Mouse (Mus musculus): ENCODE measurements at regions not wholly inside any gene's neighbourhood (a gene's known extent, or its start where the extent isn't known, plus 50 kb on each side); places are given as distances from the start of the nearest gene placed in this dataset.

DNA sequence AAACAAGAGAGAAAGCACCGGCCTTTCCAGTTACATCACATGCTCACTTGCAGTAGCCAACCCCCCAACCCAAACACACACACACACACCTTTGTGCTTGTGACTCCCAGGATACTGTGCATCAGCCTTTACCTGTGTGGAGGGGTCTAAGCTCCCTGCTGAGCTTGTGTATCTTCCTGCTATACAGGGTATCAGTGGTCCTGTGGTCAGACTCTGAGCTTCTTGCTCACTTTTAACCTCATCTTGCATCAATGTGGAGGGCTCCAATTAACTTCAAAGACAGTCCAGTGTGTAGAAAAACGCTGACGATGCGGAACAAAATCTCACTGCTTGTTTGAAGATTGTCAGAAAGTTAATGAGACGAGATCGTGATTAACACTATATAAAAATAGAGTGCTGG is 71.4 kb upstream of the Gypa start:
- Histone ChIP-seq H3K27ac (ENCODE audit: low read depth, low read length) (no peak overlapping the region), H3K27me3 (ENCODE audit: control insufficient read depth, insufficient read depth, low read length) (no peaks in the 10 kb centered on the region), H3K36me3 (ENCODE audit: control insufficient read depth, insufficient read depth, low read length) (no peaks in the 10 kb centered on the region), H3K4me2 (no peak overlapping the region), H3K4me1 (ENCODE audit: control insufficient read depth, insufficient read depth, low read length) (no peaks in the 10 kb centered on the region), H3K4me3 (ENCODE audit: low read depth, low read length) (no peak overlapping the region), H3K9ac (ENCODE audit: low read length) (no peak overlapping the region), H3K9me3 (ENCODE audit: control insufficient read depth, low read length) (no peaks in the 10 kb centered on the region)
- 90% methylated on average over 6 of the region's 6 CpGs for WGBS
- DNase-seq (ENCODE audit: low spot score, missing footprints) (no peak), ATAC-seq (ENCODE audit: low FRiP score) (no peak)

DNA sequence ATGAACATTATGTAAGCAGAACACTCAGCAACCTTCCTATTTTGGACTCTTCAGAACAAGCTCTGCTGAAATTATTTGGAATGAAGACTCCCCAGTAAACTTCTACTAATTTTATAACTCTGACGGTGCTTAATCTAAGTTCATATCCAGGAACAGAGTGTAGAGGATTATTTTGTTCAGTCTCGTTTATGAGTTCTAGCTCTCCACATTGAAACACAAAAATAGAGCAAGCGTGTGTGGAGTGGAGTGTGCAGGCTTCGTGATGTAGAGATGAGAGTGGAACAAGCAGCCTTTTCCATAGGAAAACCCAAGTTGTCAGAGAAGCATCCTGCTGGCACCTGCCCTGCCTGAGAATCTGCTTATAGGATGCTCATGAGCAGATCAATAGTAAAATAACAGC is 77.5 kb upstream of the Gypa start:
- no peaks in the 10 kb centered on the region for H3K4me1 ChIP-seq (ENCODE audit: control insufficient read depth, insufficient read depth, low read length)
- no peaks in the 10 kb centered on the region for H3K36me3 ChIP-seq (ENCODE audit: control insufficient read depth, insufficient read depth, low read length)
- 86% methylated on average over 4 of the region's 4 CpGs for WGBS
- H3K4me3 ChIP-seq (ENCODE audit: low read depth, low read length): no peak overlapping the region
- H3K9ac ChIP-seq (ENCODE audit: low read length): no peak overlapping the region
- no peak overlapping the region for H3K27ac ChIP-seq (ENCODE audit: low read depth, low read length)
- H3K4me2 ChIP-seq: no peak overlapping the region
- DNase-seq (ENCODE audit: low spot score, missing footprints) (no peak), ATAC-seq (ENCODE audit: low FRiP score) (no peak)
- no peaks in the 10 kb centered on the region for H3K9me3 ChIP-seq (ENCODE audit: control insufficient read depth, low read length)
- H3K27me3 ChIP-seq (ENCODE audit: control insufficient read depth, insufficient read depth, low read length): no peaks in the 10 kb centered on the region

DNA sequence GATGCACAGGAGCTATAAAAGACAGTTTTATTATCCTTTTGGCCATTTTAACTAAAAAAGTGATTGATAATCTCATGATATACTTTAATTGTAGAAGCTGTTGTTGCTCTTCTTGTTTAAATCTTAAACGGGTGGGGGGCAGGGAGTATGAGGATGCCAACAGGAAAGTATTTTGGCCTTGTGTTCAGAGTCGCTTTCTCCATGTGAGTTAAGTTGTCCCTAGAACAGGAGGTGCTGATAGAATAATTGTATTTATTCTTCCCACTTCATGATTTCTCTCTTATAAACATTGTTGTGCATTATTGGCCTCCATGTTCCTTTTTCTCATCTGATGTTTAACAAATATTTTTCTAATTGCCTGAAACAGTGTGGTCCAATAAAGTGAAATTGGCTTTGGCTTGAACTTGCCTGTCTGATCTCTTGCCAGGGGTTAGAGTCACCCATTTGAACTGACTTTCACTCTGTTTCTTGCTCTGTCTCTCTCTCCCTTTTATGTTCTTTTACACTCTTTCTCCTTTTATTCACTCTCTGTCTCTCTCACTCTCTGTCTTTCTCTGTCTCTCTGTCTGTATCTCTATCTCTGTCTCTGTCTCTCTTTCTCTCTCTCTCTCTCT is 93.9 kb upstream of the Gypa start:
- Histone ChIP-seq H3K9me3 (ENCODE audit: control insufficient read depth, low read length) (no peaks in the 10 kb centered on the region), H3K4me1 (ENCODE audit: control insufficient read depth, insufficient read depth, low read length) (no peaks in the 10 kb centered on the region), H3K4me2 (no peak overlapping the region), H3K27me3 (ENCODE audit: control insufficient read depth, insufficient read depth, low read length) (no peaks in the 10 kb centered on the region), H3K9ac (ENCODE audit: low read length) (no peak overlapping the region), H3K36me3 (ENCODE audit: control insufficient read depth, insufficient read depth, low read length) (no peaks in the 10 kb centered on the region), H3K4me3 (ENCODE audit: low read depth, low read length) (no peak overlapping the region), H3K27ac (ENCODE audit: low read depth, low read length) (no peak overlapping the region)
- DNase-seq (ENCODE audit: low spot score, missing footprints): no peak
- no peak for ATAC-seq (ENCODE audit: low FRiP score)
- WGBS: 80% methylated on average over 2 of the region's 2 CpGs

DNA sequence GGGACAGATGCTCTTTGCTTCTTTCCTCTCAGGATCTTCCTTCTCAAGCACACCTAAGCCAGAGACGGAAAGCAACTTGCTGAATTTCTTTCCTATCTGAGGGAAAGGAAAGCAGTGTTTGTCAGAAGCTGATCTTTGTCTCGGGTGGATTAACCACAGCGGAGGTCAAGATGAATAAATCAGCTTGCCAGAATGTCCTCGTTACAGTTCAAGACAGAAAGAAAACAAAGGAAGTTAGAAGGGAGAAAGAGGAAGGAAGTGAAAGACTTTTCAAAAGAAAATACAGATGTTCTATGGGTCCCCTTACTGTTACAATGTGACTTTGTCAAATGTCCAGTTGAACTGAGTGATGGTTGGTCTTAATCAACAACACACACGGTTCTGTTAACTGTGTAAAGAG is 98.6 kb upstream of the Gypa start:
- ATAC-seq (ENCODE audit: low FRiP score) (no peak), DNase-seq (ENCODE audit: low spot score, missing footprints) (no peak)
- Histone ChIP-seq H3K36me3 (ENCODE audit: control insufficient read depth, insufficient read depth, low read length) (no peaks in the 10 kb centered on the region), H3K27ac (ENCODE audit: low read depth, low read length) (no peak overlapping the region), H3K4me3 (ENCODE audit: low read depth, low read length) (no peak overlapping the region), H3K27me3 (ENCODE audit: control insufficient read depth, insufficient read depth, low read length) (no peaks in the 10 kb centered on the region), H3K9me3 (ENCODE audit: control insufficient read depth, low read length) (no peaks in the 10 kb centered on the region), H3K4me2 (no peak overlapping the region), H3K4me1 (ENCODE audit: control insufficient read depth, insufficient read depth, low read length) (no peaks in the 10 kb centered on the region), H3K9ac (ENCODE audit: low read length) (no peak overlapping the region)
- 60% methylated on average over 5 of the region's 5 CpGs for WGBS

DNA sequence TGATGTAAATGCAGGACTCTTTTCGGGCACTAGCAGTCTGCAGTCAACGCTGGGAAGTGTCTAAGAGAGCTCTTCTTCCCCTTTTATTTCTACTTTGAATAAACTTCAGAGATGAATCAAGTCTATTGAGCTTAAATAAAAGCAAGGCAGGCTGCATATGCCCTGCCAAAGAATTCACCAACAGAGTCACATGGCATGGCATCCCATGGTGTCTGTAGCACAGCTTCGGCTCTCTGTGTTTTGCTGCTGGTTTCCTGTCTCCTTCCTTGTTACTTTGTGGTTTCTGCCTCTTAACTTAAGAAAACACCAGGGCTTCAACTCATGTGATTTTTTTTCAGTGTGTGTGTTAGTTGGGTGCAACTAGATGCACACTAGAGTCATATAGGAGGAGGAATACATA is 100.5 kb upstream of the Gypa start:
- no peak overlapping the region for H3K4me2 ChIP-seq
- no peak for ATAC-seq (ENCODE audit: low FRiP score)
- DNase-seq (ENCODE audit: low spot score, missing footprints): no peak
- H3K36me3 ChIP-seq (ENCODE audit: control insufficient read depth, insufficient read depth, low read length): no peaks in the 10 kb centered on the region
- H3K4me3 ChIP-seq (ENCODE audit: low read depth, low read length): no peak overlapping the region
- no peak overlapping the region for H3K9ac ChIP-seq (ENCODE audit: low read length)
- 87% methylated on average over 3 of the region's 3 CpGs for whole genome bisulfite sequencing
- no peaks in the 10 kb centered on the region for H3K27me3 ChIP-seq (ENCODE audit: control insufficient read depth, insufficient read depth, low read length)
- no peaks in the 10 kb centered on the region for H3K4me1 ChIP-seq (ENCODE audit: control insufficient read depth, insufficient read depth, low read length)
- no peaks in the 10 kb centered on the region for H3K9me3 ChIP-seq (ENCODE audit: control insufficient read depth, low read length)
- no peak overlapping the region for H3K27ac ChIP-seq (ENCODE audit: low read depth, low read length)

DNA sequence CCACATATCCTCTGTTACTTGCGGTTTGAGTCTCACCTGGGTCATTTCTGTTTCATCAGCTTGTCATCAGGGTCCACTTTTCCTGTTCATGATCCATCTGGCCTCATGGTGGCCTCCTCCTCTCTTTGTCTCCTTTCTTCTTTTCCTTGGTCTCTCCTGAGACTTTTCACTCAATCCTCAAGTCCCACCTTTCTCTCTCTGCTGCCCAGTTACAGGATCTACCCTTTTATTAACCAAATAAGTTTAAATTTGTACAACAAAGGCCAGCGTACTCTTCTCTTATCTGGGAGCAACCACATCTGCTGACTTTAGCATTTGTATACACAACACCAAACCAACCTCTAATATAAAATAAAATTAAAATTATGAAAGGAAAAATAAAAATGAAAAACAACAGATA is 124.4 kb upstream of the Gypa start:
- DNase-seq (ENCODE audit: low spot score, missing footprints) (no peak), ATAC-seq (ENCODE audit: low FRiP score) (no peak)
- H3K9ac ChIP-seq (ENCODE audit: low read length): no peak overlapping the region
- no peaks in the 10 kb centered on the region for H3K4me1 ChIP-seq (ENCODE audit: control insufficient read depth, insufficient read depth, low read length)
- H3K9me3 ChIP-seq (ENCODE audit: control insufficient read depth, low read length): no peaks in the 10 kb centered on the region
- no peaks in the 10 kb centered on the region for H3K36me3 ChIP-seq (ENCODE audit: control insufficient read depth, insufficient read depth, low read length)
- no peak overlapping the region for H3K27ac ChIP-seq (ENCODE audit: low read depth, low read length)
- no peaks in the 10 kb centered on the region for H3K27me3 ChIP-seq (ENCODE audit: control insufficient read depth, insufficient read depth, low read length)
- H3K4me2 ChIP-seq: no peak overlapping the region
- WGBS: 91% methylated on average over 2 of the region's 2 CpGs
- H3K4me3 ChIP-seq (ENCODE audit: low read depth, low read length): no peak overlapping the region

DNA sequence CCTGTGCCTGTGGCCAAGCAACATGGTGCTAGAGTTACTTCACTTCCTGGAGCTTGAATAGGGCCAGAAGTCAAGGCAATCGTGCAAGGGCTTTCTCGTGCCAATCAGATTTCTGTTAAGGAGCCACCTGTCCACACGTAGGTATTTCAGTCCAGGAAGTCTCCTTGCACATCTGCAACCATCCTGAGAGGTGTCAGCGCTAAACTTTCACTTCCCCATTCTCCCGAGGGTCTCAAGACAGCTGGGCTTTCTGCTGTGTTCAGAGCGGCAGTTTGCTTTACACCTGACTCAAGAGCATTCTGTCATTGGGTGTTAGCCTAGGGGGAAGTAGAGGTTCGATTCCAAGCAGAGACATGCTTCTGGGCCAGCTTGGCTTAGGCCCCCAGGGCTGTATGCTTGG is 129.5 kb upstream of the Gypa start:
- 85% methylated on average over 7 of the region's 7 CpGs for WGBS
- Histone ChIP-seq H3K9ac (ENCODE audit: low read length) (no peak overlapping the region), H3K4me1 (ENCODE audit: control insufficient read depth, insufficient read depth, low read length) (no peaks in the 10 kb centered on the region), H3K27me3 (ENCODE audit: control insufficient read depth, insufficient read depth, low read length) (no peaks in the 10 kb centered on the region), H3K36me3 (ENCODE audit: control insufficient read depth, insufficient read depth, low read length) (no peaks in the 10 kb centered on the region), H3K27ac (ENCODE audit: low read depth, low read length) (no peak overlapping the region), H3K9me3 (ENCODE audit: control insufficient read depth, low read length) (no peaks in the 10 kb centered on the region), H3K4me2 (no peak overlapping the region), H3K4me3 (ENCODE audit: low read depth, low read length) (no peak overlapping the region)
- no peak for DNase-seq (ENCODE audit: low spot score, missing footprints)
- ATAC-seq (ENCODE audit: low FRiP score): no peak

DNA sequence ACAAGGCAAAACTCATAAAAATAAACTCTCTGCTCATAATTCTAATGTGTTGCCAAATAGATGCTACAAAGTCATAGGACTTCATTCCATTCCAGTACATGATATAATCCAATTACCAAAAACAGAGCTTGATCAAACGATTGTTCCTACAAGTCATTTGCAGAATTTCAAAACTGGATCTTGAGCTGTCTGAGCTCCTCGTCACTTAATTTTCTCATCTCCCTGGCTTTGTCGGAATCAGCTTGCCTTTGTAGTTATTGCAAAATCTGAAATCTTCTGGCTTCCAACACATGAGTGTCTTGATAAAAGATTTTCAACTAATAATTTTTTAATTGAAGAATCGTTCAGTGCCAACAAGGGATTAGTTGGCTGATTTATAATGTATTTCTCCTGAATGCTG is 150.3 kb upstream of the Gypa start:
- H3K4me1 ChIP-seq (ENCODE audit: control insufficient read depth, insufficient read depth, low read length): no peaks in the 10 kb centered on the region
- no peaks in the 10 kb centered on the region for H3K36me3 ChIP-seq (ENCODE audit: control insufficient read depth, insufficient read depth, low read length)
- H3K4me3 ChIP-seq (ENCODE audit: low read depth, low read length): no peak overlapping the region
- H3K9me3 ChIP-seq (ENCODE audit: control insufficient read depth, low read length): no peaks in the 10 kb centered on the region
- H3K4me2 ChIP-seq: no peak overlapping the region
- ATAC-seq (ENCODE audit: low FRiP score) (no peak), DNase-seq (ENCODE audit: low spot score, missing footprints) (no peak)
- 92% methylated on average over 4 of the region's 4 CpGs for WGBS
- no peak overlapping the region for H3K9ac ChIP-seq (ENCODE audit: low read length)
- no peaks in the 10 kb centered on the region for H3K27me3 ChIP-seq (ENCODE audit: control insufficient read depth, insufficient read depth, low read length)
- no peak overlapping the region for H3K27ac ChIP-seq (ENCODE audit: low read depth, low read length)

DNA sequence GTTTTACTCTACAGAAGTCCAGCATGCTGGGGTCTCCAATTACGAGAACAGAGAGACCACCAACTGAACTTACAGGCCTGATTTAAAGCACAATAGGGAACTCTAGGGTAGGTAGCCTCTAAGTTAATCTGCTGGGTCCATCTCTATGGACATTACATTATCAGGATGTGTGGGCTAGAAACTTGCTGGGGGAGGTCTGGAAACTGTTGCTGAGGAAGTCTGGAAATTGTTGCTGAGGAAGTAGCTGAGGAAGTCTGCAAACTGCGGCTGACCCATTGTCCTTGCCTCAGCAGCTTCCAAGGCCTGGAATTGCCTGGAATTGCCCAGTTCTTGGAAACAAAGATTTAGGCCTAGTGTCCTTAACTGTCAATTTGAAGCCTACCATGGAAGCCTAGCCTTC is 155.7 kb upstream of the Gypa start:
- Histone ChIP-seq H3K9ac (ENCODE audit: low read length) (no peak overlapping the region), H3K4me2 (no peak overlapping the region), H3K27ac (ENCODE audit: low read depth, low read length) (no peak overlapping the region), H3K4me3 (ENCODE audit: low read depth, low read length) (no peak overlapping the region), H3K36me3 (ENCODE audit: control insufficient read depth, insufficient read depth, low read length) (no peaks in the 10 kb centered on the region), H3K27me3 (ENCODE audit: control insufficient read depth, insufficient read depth, low read length) (no peaks in the 10 kb centered on the region), H3K9me3 (ENCODE audit: control insufficient read depth, low read length) (no peaks in the 10 kb centered on the region), H3K4me1 (ENCODE audit: control insufficient read depth, insufficient read depth, low read length) (no peaks in the 10 kb centered on the region)
- WGBS: 84% methylated on average over 2 of the region's 2 CpGs
- DNase-seq (ENCODE audit: low spot score, missing footprints): peak; percentile 60
- ATAC-seq (ENCODE audit: low FRiP score): no peak

DNA sequence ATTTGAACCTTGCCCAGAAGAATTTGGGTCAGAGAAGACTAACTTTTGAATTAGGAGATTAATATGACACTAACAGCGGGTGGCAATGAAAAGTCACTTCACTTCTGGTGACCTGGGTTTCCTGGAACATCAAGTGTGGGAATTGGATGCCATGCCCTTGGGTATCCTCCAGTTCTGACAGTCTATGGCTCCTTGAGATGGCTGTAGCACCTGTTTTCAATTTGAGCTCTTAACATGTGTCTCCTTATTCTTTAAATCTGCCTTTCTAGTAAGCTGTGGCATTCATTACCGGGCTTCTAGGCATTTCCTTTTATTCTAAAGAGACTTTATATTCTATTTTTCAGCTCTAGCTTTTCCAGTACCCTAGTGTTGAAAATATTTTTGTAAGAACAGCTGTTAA is 164.9 kb upstream of the Gypa start:
- 81% methylated on average over 2 of the region's 2 CpGs for WGBS
- Histone ChIP-seq H3K9me3 (ENCODE audit: control insufficient read depth, low read length) (no peaks in the 10 kb centered on the region), H3K4me3 (ENCODE audit: low read depth, low read length) (no peak overlapping the region), H3K4me1 (ENCODE audit: control insufficient read depth, insufficient read depth, low read length) (no peaks in the 10 kb centered on the region), H3K4me2 (no peak overlapping the region), H3K27ac (ENCODE audit: low read depth, low read length) (no peak overlapping the region), H3K36me3 (ENCODE audit: control insufficient read depth, insufficient read depth, low read length) (no peaks in the 10 kb centered on the region), H3K9ac (ENCODE audit: low read length) (no peak overlapping the region), H3K27me3 (ENCODE audit: control insufficient read depth, insufficient read depth, low read length) (no peaks in the 10 kb centered on the region)
- no peak for DNase-seq (ENCODE audit: low spot score, missing footprints)
- no peak for ATAC-seq (ENCODE audit: low FRiP score)

Data from midbrain, embryonic 11.5 days (tissue).